Mouse (Mus musculus) midbrain, embryonic 11.5 days (tissue): ENCODE measurements at regions not wholly inside any gene's neighbourhood (a gene's known extent, or its start where the extent isn't known, plus 50 kb on each side); places are given as distances from the start of the nearest gene placed in this dataset.

ENCODE experiments used
- ATAC-seq: fragments of 200-750 bp; cut with Nextera tagmentation; 2 replicates; pipeline ENCODE4 v1.8.0; 2017; ENCODE audit warnings: moderate TSS enrichment, moderate library complexity; ENCODE audit not compliant: low FRiP score
- DNase-seq: peaks from one replicate; pipeline ENCODE4 v3.0.0; 2015; ENCODE audit warnings: low spot score; ENCODE audit errors: missing footprints
- H3K27ac ChIP-seq: fragments of 300-500 bp; sonication (generic); 2 replicates; pipeline ENCODE4 v1.5.1; 2014; ENCODE audit warnings: low read depth, low read length
- H3K27me3 ChIP-seq: fragments of 300-500 bp; sonication (generic); 2 replicates; pipeline ENCODE4 v1.6.1; 2014; ENCODE audit warnings: mild to moderate bottlenecking, low read length, moderate library complexity, mixed read lengths; ENCODE audit not compliant: control insufficient read depth, insufficient read depth
- H3K36me3 ChIP-seq: fragments of 300-500 bp; sonication (generic); 2 replicates; pipeline ENCODE4 v1.6.1; 2014; ENCODE audit warnings: mild to moderate bottlenecking, low read length, moderate library complexity, mixed read lengths; ENCODE audit not compliant: control insufficient read depth, insufficient read depth
- H3K4me1 ChIP-seq: fragments of 300-500 bp; sonication (generic); 2 replicates; pipeline ENCODE4 v1.6.1; 2014; ENCODE audit warnings: low read length; ENCODE audit not compliant: control insufficient read depth, insufficient read depth
- H3K4me2 ChIP-seq: fragments of 300-500 bp; sonication (generic); 2 replicates; pipeline ENCODE4 v1.6.1; 2014; ENCODE audit warnings: mild to moderate bottlenecking, moderate library complexity
- H3K4me3 ChIP-seq: fragments of 300-500 bp; sonication (generic); 2 replicates; pipeline ENCODE4 v1.5.1; 2014; ENCODE audit warnings: low read depth, low read length
- H3K9ac ChIP-seq: fragments of 300-500 bp; sonication (generic); 2 replicates; pipeline ENCODE4 v1.6.1; 2014; ENCODE audit warnings: low read length
- H3K9me3 ChIP-seq: fragments of 300-500 bp; sonication (generic); 2 replicates; pipeline ENCODE4 v1.6.1; 2016; ENCODE audit warnings: low read length; ENCODE audit not compliant: control insufficient read depth
- WGBS: fragments of 180-500 bp; shearing (Covaris S2); extraction: QIAGEN DNeasy Blood & Tissue Kit; methylation state at CpG from one replicate; pipeline ENCODE4 v1.1.7; 2014; 5-methylcytosine and 5-hydroxymethylcytosine counted together

- WGBS, result 49% methylated on average over 10 of the region's 10 CpGs
- Histone ChIP-seq H3K4me2 (no peak overlapping the region), H3K27ac (no peak overlapping the region), H3K9ac (no peak overlapping the region), H3K27me3 (peaks cover 7% of the 10 kb centered on the region; the same call in 1 of the 2 replicates), H3K4me1 (peaks cover 7% of the 10 kb centered on the region), H3K36me3 (no peaks in the 10 kb centered on the region), H3K9me3 (no peaks in the 10 kb centered on the region), H3K4me3 (no peak overlapping the region)
- peak; percentile 90 for DNase-seq
- peak; percentile 54; the same call in 1 of the 2 replicates for ATAC-seq
Measured at GRCm38 (mm10) chr2:74239586-74239985, 328.5 kb upstream of the Atp5g3 start.

DNA sequence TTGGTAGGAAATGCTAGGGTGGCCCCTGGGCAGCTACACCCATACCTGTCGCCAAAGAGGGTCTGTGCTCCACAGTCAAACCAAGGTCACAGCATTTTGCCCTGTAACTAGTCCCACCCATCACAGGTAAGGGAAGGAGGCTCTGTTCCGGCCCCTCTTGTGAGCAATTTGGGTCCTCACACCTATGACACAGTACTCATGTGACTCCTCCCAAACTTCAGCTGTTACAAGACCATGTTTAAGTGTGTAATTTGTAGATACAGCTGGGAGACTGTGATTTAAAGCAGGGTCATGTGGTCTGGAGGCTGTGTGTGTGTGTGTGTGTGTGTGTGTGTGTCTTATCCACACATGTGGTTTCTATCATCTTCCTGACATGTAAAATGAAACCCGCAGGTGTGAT lies 306.3 kb upstream of the Atp5g3 start:
- DNase-seq, result no peak
- Histone ChIP-seq H3K9ac (no peak overlapping the region), H3K4me2 (no peak overlapping the region), H3K4me3 (no peak overlapping the region), H3K27ac (no peak overlapping the region), H3K4me1 (no peaks in the 10 kb centered on the region), H3K9me3 (no peaks in the 10 kb centered on the region), H3K27me3 (no peaks in the 10 kb centered on the region), H3K36me3 (no peaks in the 10 kb centered on the region)
- WGBS, result 83% methylated on average over 3 of the region's 3 CpGs
- no peak for ATAC-seq

- Histone ChIP-seq H3K27ac (peak overlapping the region; percentile 42), H3K9ac (no peak overlapping the region), H3K27me3 (no peaks in the 10 kb centered on the region), H3K9me3 (no peaks in the 10 kb centered on the region), H3K4me2 (peak overlapping the region; percentile 20; the same call in 1 of the 2 replicates), H3K4me3 (no peak overlapping the region), H3K36me3 (no peaks in the 10 kb centered on the region), H3K4me1 (peaks cover 14% of the 10 kb centered on the region)
- 41% methylated on average over 9 of the region's 9 CpGs for WGBS
- ATAC-seq, result peak; percentile 78
- DNase-seq, result peak; percentile 89
Measured at GRCm38 (mm10) chr2:74210210-74210609, 299.1 kb upstream of the Atp5g3 start.

- Histone ChIP-seq H3K9me3 (no peaks in the 10 kb centered on the region), H3K4me1 (peaks cover 14% of the 10 kb centered on the region), H3K27me3 (no peaks in the 10 kb centered on the region), H3K27ac (peak overlapping the region; percentile 42; the same call in 1 of the 2 replicates), H3K4me3 (no peak overlapping the region), H3K9ac (no peak overlapping the region), H3K4me2 (no peak overlapping the region), H3K36me3 (no peaks in the 10 kb centered on the region)
- DNase-seq (no peak), ATAC-seq (no peak)
- WGBS, result 58% methylated on average over 3 of the region's 3 CpGs
Measured at GRCm38 (mm10) chr2:74209421-74209917, 298.3 kb upstream of the Atp5g3 start.

GRCm38 (mm10) chr2:74207440-74207839 lies 296.3 kb upstream of the Atp5g3 start:
- WGBS, result 63% methylated on average over 10 of the region's 10 CpGs
- H3K4me2 ChIP-seq, result no peak overlapping the region
- H3K27me3 ChIP-seq, result no peaks in the 10 kb centered on the region
- DNase-seq, result no peak
- H3K36me3 ChIP-seq, result no peaks in the 10 kb centered on the region
- H3K9ac ChIP-seq, result no peak overlapping the region
- peaks cover 14% of the 10 kb centered on the region for H3K4me1 ChIP-seq
- no peaks in the 10 kb centered on the region for H3K9me3 ChIP-seq
- no peak; the same call in 1 of the 2 replicates for ATAC-seq
- no peak overlapping the region for H3K27ac ChIP-seq
- H3K4me3 ChIP-seq, result no peak overlapping the region

GRCm38 (mm10) chr2:74202776-74203175 lies 291.6 kb upstream of the Atp5g3 start:
- H3K27ac ChIP-seq, result no peak overlapping the region
- H3K4me2 ChIP-seq, result no peak overlapping the region
- no peaks in the 10 kb centered on the region for H3K36me3 ChIP-seq
- DNase-seq (no peak), ATAC-seq (no peak)
- no peaks in the 10 kb centered on the region for H3K27me3 ChIP-seq
- 78% methylated on average over 3 of the region's 3 CpGs for WGBS
- peaks cover 9% of the 10 kb centered on the region for H3K4me1 ChIP-seq
- no peak overlapping the region for H3K4me3 ChIP-seq
- H3K9me3 ChIP-seq, result no peaks in the 10 kb centered on the region
- no peak overlapping the region for H3K9ac ChIP-seq

DNA sequence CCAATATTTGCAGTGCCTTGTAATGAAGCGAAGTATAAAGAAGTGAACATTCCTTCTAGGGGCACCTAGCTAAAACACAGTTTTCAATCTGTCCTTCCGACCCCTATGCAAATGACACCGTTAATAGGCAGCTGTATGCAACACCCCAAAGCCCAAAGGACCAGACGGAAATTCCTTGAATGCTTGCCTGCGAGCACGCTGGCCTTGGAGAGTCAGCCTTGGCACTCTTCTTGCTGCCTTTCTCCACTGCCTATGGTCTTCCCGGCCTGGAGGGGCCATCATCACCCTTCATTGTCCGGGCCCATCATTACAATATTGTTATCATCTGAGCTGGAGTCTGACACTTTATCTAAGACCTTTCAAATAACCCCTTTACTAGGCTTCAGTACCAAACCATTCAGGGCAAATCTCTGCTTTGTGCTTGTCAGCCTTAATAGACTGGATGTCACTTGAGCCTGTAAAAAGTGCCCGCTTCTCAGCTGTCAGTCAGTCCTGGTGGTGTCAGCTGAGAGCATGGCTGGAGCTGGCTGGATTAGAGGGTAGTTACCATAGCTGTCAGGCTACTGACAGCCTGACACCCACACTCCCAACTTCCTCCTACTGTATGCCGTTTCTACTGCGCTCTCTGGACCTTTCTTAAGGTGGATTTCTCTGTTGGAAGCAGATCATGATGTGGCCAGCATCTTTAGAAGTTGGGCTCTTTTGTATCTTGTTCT lies 290.6 kb upstream of the Atp5g3 start:
- Histone ChIP-seq H3K4me1 (peaks cover 9% of the 10 kb centered on the region), H3K9ac (no peak overlapping the region), H3K27ac (no peak overlapping the region; the same call in 1 of the 2 replicates), H3K27me3 (no peaks in the 10 kb centered on the region), H3K4me2 (no peak overlapping the region), H3K9me3 (no peaks in the 10 kb centered on the region), H3K4me3 (no peak overlapping the region), H3K36me3 (no peaks in the 10 kb centered on the region)
- ATAC-seq (peak; percentile 80), DNase-seq (no peak)
- WGBS, result 45% methylated on average over 11 of the region's 11 CpGs

DNA sequence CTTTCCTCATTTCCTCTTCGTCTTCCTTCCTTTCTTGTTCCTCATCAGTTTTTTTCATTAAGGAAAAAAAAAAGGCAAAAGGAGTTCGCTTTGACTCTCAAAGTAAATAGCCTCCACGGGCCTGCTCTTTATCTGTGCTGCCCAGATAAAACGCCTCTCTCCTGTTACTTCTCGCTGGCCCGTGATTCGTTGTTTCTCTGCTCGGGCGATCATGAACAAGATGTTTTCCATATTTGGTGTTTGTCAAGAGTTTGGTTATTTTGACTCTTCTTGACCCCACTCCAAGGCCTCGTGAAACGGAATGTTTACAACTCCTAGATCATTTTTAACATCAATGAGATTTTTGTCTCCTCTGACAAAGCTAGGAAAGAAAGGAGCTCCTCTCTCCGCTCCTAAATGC lies 288.4 kb upstream of the Atp5g3 start:
- DNase-seq (no peak), ATAC-seq (no peak)
- H3K9ac ChIP-seq, result no peak overlapping the region
- WGBS, result 52% methylated on average over 12 of the region's 12 CpGs
- H3K27me3 ChIP-seq, result no peaks in the 10 kb centered on the region
- no peak overlapping the region for H3K4me3 ChIP-seq
- H3K36me3 ChIP-seq, result no peaks in the 10 kb centered on the region
- peaks cover 9% of the 10 kb centered on the region for H3K4me1 ChIP-seq
- no peak overlapping the region for H3K4me2 ChIP-seq
- H3K9me3 ChIP-seq, result no peaks in the 10 kb centered on the region
- H3K27ac ChIP-seq, result no peak overlapping the region

GRCm38 (mm10) chr2:74187963-74188790 lies 277.1 kb upstream of the Atp5g3 start:
- Histone ChIP-seq H3K36me3 (no peaks in the 10 kb centered on the region), H3K27me3 (no peaks in the 10 kb centered on the region), H3K9ac (no peak overlapping the region), H3K4me3 (no peak overlapping the region), H3K4me2 (no peak overlapping the region), H3K9me3 (no peaks in the 10 kb centered on the region; the same call in 1 of the 2 replicates), H3K4me1 (no peaks in the 10 kb centered on the region; the same call in 1 of the 2 replicates), H3K27ac (no peak overlapping the region)
- ATAC-seq (no peak), DNase-seq (no peak)
- 38% methylated on average over 8 of the region's 8 CpGs for WGBS
